Mouse (Mus musculus) left cerebral cortex, adult 18-20 months (tissue): Measurements from ENCODE around the gene Fam205c. TPM values are rescaled to one million over a fixed set of nuclear protein-coding genes. Genes with fewer than 3 reads are reported as not detected.
"Not testable (repeated sequence)": the region's sequence is repeated elsewhere in the genome, so short reads cannot be mapped to it uniquely, and the experiment has no call there.

Experiments
- DNase-seq, 2 experiments: peaks; one replicate each; pipeline ENCODE4 v3.0.0; 2021 to 2022; ENCODE audit warnings: low spot score in 2 of 2, mixed read lengths in 1 of 2
- total RNA-seq, 2 experiments: library from RNA; stranded (reverse); gene quantifications; 2 replicates each; pipeline ENCODE4 v1.2.3; 2021

Fam205c gene
- total RNA-seq, 2 experiments from 2014 or later: 0.44 to 1.4 TPM

DNA sequence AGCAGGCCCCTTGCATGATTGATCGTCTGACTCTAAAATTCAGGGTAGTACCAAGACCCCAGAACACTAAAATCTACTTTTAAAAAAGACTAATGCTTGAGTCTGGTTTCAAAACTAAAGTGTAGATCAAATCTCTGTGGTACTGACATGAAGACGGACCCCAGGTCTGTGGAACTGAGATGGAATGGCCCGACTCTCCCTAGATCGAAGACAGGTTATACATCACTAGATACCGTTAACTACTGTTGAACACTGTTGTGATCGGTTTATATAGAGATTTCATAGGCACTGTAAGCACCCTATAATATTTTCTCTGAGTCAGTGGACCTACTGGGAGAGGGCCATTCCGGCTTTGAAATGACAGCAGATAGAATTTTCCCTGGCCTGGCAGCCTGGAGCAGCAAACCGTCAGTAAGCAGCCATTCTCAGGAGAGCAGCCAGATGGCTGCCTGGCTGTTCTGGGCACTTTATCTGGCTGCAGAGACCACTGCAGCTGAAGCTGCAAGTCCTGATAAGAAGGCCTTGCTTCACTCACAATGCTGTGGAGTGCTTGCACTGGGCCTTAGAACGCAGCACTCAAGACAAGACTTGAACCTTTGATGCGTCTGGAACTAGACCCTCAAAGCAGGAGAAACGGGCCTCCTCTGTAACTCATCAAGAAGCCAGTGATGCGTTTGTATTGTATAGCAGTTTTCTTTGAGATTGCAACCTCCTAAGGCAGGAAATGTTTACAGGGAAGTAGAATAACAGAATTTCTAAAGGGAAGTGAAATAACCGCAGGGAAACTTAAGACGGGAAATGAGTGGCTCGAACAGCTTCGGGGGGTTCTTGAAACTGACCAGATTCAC is 6.0 kb upstream of the Fam205c start:
- no peak for DNase-seq

GRCm38 (mm10) chr4:42877657-42878056 is 3.6 kb upstream of the Fam205c start:
- DNase-seq: no peak

DNA sequence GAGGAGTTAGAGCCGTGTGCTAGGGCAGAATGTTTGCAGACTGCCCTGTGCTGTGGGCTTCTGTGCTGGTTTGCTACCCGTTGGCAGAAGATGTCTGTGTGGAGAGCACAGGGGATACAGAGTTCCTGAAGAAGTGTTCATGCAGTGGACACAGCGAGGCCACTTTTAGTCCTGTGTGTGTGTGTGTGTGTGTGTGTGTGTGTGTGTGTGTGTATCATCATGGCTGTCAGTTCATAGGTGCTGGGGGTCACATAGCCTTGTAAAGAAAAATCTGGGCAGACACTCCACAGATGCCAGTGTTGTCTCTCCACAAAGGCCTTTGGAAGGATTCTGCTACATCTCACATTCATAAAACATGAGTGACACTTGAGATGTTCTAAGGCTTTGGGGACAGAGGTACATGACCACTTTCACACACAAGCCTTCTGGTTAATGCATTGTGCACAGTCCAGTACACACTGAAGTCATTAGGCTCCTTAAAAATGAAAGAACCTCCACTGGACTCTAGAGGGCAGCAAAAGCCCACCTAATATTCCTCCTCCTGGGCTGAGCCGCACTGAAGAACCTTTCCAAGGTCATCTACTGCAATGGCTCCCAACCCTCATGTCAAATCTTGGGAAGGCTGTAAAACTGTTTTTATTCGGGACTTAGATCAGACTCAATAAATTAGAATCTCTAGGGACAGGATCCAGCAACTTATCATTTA is 2.7 kb upstream of the Fam205c start:
- peak; percentile 56 to 60 for DNase-seq

DNA sequence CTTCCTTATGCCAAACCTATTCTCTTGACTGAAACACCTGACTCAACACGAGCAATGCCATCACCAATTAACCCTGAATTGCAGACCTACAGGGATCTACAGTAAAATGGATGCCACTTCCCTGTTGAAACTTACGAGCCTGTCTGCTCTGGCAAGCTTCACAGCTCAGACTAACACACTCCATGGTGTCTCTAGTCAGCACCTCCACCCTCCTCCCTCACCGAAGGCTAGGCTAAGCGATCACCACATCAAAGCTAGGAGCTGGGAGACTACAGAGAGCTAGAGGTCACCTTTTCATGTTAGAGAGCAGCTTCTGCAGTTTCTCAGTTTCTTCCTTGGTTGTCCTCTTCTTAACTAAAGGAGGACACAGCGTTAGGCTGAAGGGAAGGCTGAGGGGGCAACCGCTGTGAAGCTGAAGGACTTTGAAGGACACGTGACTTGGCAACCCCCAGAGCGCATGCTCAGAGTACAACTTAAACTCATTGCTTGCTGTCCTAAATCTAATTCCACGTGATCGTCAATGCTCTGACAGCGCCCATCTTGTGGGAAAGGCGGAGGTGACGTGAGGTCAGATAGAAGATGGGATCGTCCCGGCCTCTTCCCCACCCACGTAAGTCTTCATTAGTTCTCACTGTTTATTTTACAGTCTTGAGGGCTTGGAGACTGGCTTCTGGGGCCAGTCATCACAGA is 1.1 kb downstream of the Fam205c start:
- DNase-seq: no peak

DNA sequence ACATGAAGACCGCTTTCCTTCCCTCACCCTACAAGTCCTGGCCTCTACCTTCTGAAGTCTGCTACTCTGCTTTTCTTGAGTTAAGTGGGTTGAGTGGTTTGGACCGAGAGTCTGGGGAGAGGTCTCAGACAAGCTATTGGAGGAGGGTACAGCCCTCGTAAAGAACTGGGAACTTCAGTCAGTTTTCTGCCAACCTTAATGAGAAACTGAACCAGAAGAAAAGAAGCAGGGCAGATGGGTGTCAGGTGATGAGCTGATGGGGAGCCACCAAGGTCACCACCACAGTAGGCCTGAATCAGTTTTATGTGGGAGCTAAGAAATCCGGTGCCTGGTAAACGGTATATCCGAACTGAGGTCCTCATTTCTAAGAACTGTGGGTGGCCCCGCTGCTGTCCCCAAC is 1.9 kb downstream of the Fam205c start:
- no peak for DNase-seq

DNA sequence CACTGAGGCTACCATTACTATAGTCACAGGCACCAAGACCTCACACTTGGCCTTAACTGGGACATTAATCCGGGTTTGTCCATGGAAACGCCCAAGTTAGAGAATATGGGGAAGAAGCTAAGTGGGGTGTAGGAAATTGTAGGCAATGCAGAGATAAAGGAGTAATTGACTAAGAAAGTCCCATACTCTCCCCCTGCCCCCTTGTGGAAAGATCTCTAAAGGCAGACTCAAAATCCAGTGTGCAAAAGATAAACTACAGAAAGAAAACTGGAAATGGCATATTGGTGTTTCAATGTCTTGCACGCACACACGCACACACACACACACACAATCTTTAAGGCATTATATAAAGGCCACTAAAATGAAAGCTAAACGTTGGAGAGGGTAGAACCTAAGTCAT is 3.3 kb downstream of the Fam205c start:
- no peak for DNase-seq

- DNase-seq: no peak
Observed at GRCm38 (mm10) chr4:42868193-42868592, 5.8 kb downstream of the Fam205c start.

- DNase-seq: no peak
Observed at GRCm38 (mm10) chr4:42867390-42867789, 6.6 kb downstream of the Fam205c start.

GRCm38 (mm10) chr4:42863487-42863886 is 10.5 kb downstream of the Fam205c start:
- DNase-seq: not testable (repeated sequence)

GRCm38 (mm10) chr4:42860483-42860882 is 13.6 kb downstream of the Fam205c start:
- not testable (repeated sequence) for DNase-seq

DNA sequence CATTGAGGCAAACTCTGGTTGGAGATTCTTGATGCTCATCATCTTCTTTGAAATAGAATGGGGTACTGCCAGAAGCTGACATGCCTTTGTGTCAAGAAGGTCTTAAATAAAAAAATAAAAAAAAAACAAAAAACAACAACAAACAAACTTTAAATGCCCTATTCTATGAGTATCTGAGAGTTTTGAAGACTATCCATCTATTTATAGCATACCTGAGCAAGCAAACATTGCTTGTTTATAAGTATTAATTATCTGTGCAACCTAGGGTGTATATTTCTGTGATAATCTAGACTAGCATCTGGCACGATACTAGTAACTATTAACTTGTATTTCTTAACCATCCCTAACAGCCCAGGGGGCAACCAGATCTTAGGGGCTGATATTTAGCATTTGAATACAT is 17.4 kb downstream of the Fam205c start, which contains the start of gene Gm12394:
Gm12394 (minus strand) TSS at position 101 of the 400 bp plus-strand sequence.
- DNase-seq: not testable (repeated sequence)

DNA sequence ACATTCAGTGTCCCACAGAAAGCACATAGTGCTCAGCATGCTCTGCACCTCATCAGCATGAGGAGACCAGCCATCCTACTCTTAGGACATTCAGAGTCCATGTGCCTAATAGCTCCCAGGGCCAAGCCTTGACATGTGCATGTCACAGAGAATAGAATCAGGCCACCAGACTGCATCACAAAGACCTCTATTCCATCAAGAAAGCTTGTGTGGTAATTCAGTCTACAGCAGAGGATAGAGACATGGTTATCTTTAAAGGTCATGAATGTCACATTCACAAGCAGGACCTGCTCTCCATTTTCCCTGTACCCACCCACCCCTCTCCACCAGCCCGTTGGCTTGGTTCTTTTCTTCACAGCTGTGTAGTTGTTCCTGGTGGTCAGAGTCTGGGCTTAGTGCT is 20.2 kb downstream of the Fam205c start, which contains the start of gene Fam205a1:
Fam205a1 (minus strand) TSS at position 101 of the 400 bp plus-strand sequence.
- not testable (repeated sequence) for DNase-seq

Other genes starting within 250 kb of the Fam205c start
- gene Gm2564, start 244.5 kb downstream of the Fam205c start, total RNA-seq: 10 to 100 TPM; 13.1 to 14.1 TPM
- gene Ccl27b, start 219.0 kb downstream of the Fam205c start, total RNA-seq: 1 to 10 TPM; 4.6 to 9.6 TPM
- gene Il11ra2, start 212.3 kb downstream of the Fam205c start, total RNA-seq: not detected
- 1 to 10 TPM; 1.3 to 2.4 TPM for gene 4930578G10Rik, start 138.7 kb downstream of the Fam205c start, total RNA-seq
- gene Ccl19, start 117.7 kb downstream of the Fam205c start, total RNA-seq: 1 to 10 TPM; 1.1 to 1.6 TPM
- gene Ccl21a, start 100.2 kb downstream of the Fam205c start, total RNA-seq: not detected
- under 1 TPM; 0.12 to 0.19 TPM for gene Fam205a1, start 20.3 kb downstream of the Fam205c start, total RNA-seq
- 1 to 10 TPM; 1.9 to 2.2 TPM for gene Gm12394, start 17.5 kb downstream of the Fam205c start, total RNA-seq
- gene Phf24, start 42.4 kb upstream of the Fam205c start, total RNA-seq: 100 to 1,000 TPM; 366 to 369 TPM
- gene Dnajb5, start 75.6 kb upstream of the Fam205c start, total RNA-seq: 100 to 1,000 TPM; 262 to 268 TPM
- not detected for gene 1700022I11Rik, start 95.4 kb upstream of the Fam205c start, total RNA-seq
- gene Vcp, start 126.3 kb upstream of the Fam205c start, total RNA-seq: 100 to 1,000 TPM; 180 to 185 TPM
- 10 to 100 TPM; 10.3 to 11.6 TPM for gene Fancg, start 136.3 kb upstream of the Fam205c start, total RNA-seq
- gene Pigo, start 151.6 kb upstream of the Fam205c start, total RNA-seq: 10 to 100 TPM; 24.1 to 25.4 TPM
- gene Stoml2, start 157.5 kb upstream of the Fam205c start, total RNA-seq: 100 to 1,000 TPM; 104 to 113 TPM
- gene Fam214b, start 172.0 kb upstream of the Fam205c start, total RNA-seq: 10 to 100 TPM; 33.0 to 34.3 TPM
- 10 to 100 TPM; 52.3 to 58.3 TPM for gene Unc13b, start 184.7 kb upstream of the Fam205c start, total RNA-seq